Mouse (Mus musculus) frontal cortex, postnatal 14 days (tissue): Measurements from ENCODE around the gene Phf5a.

ENCODE experiments used
- DNase-seq, 2 experiments: peaks; one replicate each; pipeline ENCODE4 v3.0.0; 2022; ENCODE audit warnings: low spot score in 2 of 2

The Phf5a gene

DNA sequence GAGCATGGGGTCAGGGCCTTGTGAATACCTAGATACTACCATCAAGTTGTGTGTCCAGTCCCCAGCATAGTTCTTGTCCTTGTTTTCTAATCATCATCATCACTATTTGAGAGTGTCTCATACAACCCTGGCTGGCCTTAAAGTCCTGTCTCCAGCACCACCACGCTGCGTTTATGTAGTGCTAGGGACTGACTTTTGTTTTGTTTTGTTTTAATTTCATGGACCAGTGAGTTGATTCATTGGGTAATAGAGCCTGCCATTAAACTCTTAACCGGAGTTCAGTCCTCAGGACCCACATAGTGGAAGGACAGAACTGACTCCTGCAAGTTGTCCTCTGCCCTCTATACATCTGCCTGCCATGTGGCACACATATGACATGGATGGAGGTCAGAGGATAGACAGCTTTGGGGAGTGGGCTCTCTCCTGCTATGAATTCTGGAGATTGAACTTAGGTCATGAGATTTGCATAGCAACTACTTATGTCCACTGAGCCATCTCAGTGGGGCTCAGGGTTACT is 13.8 kb upstream of the Phf5a start:
- DNase-seq: no peak

DNA sequence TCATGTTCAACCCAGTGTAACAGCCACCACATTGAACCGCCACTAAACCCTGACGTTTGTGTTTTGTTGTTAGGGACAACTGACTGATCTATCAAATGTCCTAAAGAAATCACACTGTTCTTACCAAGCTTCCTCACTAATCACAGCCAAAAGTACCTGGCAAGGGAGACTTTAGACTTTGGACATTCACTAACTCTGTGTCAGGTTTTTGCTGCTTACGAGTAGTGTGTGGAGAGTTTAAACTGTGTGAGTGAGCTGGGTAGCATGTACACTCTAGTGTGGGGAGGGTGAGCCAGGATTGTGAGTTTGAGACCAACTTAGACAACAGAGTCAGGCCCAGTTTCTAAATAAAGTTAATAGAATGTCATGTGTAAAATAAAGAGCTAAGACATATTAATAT is 10.6 kb upstream of the Phf5a start:
- no peak for DNase-seq

DNA sequence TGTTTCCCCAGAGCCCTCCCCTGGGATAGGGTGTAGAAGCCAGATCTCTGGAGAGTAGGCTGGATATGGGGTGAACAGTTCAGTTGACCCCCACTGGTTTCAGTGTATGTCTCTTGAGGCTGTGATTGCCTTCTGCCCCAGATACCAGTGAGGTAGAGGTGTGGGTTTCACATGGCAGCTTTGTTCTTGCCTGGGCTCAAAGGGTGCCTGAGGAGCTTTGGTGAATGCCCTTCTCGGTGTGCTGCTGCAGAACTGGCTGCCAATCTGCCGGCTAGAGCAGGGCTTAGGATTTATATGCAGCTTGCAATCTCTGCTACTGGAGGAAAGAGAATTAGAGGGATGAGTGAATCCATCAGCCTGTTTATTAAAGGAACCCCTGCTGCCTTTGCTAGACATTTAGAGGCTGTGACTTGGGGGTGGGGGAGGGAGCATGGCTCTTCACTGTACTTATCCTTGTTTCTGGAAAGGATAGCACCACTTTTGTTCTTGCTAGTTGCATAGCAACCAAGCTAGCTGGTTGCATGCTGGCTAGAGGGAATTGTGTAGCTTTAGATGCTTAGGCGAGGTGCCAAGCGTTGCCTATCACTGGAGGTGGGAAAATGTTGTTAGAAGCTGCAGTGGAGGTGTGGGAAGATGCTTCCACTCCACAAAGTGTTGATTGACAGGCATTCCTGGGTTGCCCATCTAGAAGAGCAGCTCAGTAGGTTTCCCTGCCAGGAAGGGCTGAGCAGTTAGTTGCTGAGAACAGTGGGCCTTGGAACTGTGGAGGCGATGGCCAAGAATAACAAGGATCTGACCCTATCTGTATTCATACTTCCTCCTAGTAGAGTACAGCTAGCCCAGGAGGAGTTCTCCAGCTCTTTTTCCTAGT is 8.1 kb upstream of the Phf5a start:
- DNase-seq: peak; percentile 70 to 77

DNA sequence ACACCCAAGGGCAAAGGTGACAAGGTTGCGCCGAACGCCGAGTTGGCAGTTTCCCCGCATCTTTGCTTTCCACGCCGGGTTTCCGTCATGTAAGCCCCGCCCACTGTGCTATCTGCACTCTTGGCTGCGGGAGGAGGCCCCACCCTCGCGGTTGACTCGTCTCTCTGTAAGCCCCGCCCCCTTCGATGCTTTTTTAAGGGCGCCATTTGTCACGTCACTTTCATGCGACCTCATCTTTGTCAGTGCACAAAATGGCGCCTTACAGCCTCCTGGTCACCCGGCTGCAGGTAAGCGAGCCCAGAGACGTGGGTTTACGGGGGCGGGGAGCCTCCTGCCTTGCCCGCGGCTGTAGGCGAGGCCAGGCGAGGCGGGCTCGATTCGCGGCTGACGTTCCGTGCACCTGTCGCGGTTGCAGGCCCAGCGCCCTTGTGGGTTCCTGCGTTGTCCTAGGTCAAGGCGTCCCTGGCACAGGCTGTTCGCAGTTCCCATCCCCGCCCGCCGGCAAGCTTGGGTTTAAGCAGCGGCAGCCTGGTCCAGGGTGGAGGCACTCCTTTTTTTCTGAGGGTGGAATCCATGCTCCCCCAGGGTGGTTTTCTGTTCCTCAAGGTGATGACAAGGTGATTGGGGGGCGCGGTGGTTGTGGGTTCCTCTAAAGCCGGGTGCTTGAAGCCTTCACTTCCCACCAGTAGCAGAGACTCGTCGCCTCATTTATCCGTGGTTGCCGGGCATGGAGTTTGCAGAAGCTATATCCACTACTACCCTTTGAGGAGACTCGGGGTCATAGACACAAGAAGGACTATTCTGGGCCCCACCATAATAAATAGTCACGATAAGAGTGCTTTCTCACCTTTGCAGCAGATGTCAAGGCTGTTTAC is 788 bp upstream of the Phf5a start, which contains the start of gene Aco2:
Aco2 (plus strand) TSS at position 48 of the 875 bp plus-strand sequence.
- peak; percentile 99 to 100 for DNase-seq

DNA sequence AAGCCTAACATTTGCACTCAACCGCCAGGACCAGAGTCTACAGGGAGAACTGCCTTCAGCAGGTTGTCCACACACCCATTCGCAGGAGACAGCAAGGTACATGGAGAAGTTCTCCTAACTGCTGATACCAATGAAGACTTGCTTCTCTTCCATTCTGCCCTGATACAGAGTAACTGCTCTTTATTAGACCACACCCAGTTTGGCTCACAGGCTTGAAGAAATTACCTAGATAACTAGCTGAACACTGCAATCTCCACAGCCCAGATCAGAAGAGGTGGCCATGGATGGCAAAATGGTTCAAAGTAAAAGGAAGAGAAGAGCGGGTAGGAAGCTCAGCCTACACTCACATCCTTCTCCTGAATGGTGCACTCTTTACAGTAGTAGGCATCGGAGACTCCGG is 1.7 kb downstream of the Phf5a start:
- DNase-seq: no peak

DNA sequence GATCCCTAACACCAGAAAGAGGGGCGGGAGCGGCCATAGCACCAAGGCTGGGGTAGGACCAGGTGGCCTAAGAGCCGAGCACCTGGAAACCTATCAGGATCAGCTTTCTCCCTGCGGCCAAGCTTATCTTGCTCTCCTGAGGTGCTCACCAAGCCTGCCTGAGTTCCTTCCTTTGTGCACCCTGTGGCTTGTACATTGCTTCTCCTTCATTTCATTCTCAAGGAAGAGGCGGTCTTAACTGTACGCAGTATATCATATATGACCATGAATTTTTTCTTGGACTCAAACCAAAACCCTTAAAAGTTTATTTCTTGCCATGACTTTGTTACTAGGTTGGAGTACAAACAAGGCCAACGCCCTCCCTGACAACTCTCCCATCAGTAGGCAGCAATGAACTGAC is 7.5 kb downstream of the Phf5a start:
- no peak for DNase-seq

DNA sequence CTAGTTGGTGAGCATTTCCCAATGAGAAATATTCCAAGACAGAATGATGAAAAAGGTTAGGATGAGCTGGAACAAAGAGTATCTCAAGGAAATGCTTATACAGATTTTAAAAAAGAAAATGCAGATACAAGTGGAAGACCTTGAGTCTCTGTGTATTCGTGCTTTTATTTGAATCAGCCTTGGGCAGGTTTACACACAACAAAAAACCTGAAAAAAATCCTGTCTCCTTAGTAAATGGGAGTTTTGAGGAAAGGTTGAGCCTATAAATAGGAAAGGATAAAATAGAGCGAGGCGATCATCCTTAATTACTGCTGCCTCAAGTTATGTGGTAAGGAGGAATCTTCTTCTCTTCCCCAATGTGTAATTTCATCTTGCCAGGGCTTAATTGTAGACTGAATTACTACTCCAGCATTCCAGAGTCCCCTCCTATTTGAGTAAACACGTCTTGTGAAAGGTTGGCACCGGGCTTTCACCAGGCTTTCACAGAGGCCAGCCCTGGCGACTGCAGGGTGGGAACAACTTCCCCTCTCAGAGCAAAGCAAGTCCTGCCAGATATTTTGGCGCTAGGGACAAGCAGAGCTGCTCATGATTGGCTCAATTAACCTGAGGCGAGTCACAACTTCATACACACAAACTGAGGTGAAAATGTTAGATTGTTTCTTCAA is 11.1 kb downstream of the Phf5a start:
- DNase-seq: no peak

DNA sequence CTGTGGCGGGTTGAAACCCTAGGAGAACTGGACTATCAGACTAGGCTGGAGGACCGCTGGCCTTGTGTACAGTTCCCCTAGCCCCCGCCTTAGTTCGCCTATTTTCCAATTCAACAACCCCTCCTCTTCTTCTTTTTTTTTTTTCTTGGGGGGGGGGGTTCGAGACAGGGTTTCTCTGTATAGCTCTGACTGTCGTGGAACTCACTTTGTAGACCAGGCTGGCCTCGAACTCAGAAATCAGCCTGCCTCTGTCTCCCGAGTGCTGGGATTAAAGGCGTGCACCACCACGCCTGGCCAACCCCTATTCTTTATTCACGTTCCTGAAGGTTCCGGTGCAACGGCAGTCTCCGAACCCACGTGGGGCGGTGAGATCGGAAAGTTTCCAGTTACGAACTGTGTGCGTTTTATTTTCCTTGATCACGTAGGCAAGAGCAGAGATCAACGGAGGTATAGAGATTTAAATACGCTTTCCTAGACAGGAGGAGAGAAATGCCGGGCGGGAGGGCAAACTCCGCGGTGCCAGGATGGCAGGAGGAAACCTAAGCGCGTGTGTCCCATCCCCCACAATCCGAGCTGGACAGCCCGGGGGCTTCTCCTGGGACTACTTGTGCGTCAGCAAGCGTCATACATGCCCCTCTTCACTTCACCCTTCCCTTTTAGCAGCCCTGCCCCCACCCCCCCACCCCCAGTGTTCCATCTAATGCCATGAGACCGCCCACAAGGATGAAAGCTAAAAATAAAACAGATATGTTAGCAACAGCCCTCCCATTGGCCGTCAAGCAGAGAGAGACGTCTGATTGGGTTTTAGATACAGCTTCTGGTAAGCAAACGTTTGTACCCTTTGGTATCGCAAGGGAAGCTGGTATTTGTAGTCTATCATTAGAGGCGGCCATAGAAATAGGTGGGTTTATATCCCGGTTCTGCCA is 12.1 kb downstream of the Phf5a start:
- DNase-seq: peak; percentile 74 to 88

DNA sequence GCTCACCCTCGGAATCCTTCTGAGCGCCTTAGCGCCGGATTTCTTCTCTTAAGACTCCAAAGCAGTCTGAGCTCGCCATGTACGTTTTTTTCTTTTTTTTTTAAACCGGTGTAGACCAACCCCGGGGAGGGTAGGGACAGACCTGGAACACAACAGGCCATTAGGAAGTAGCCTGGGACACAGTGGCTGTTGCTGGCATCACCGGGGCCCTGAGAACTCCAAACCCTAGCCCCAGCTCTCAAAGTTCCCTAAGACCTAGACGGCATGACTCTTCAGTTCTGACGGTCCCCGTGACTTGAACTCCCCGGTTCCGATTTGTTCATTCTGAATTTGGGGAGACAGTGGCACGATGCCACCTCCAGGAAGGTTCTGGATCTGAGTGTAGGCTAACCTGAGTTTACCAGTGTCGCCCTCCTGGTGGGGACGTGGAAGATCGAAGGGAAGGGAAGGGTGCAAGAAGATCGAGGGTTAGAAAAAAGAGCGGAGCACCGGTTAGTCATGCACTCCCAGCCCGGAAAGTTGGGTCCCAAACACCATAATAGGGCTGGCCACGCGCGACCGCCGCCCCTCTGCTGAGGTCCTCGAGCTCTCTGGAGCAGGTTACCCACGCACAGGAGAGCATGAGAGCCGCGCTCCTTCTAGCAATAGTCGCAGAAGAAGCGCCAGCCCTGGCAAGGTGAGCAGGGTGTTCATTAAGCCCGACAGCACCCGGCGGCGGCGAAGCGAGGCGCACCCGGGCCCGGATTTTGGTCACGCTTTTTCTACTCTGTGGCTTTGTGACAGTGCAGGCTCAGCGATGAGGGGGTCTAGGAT is 13.0 kb downstream of the Phf5a start, which contains the start of gene Tob2:
Tob2 (minus strand) TSS at position 280 of the 813 bp plus-strand sequence.
- peak; percentile 62 to 72 for DNase-seq

DNA sequence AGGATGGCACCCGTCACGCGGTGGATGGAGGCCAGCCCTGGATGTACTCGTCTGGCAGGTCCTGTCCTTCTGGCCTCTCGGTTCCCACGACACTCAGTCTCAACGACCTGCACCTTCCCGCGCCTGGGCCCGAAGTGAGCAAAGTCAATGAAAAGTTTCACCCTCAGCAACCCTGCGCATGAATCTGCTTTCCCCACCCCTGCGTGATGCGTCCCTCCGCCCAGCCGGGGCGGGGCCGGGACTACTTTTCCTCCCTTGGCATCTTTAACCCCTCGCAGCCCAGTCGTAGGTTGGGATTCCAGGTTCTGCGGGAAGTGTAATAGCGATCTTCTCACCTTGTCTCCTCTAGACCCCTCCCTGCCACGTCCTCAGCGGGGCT is 13.6 kb downstream of the Phf5a start:
- peak; percentile 88 to 94 for DNase-seq

DNA sequence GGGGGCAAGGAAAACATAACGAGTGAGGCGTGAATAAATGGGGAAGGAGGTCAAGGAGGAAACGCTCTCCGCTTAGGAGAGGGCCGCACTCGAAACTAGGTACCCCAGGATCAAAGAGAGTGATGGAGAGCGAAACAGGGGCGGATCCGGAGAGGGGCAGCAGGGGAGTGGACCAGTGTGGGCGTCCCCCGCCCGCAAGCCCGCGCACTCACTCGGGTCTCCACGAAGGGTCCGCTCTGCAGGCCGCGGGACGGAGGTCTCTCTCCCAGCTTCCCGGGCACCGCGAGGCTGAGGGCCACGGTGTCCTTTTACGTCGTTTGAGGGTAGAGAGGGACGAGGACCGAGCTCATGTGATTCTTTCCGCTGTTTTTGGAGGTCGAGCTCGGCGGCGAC is 14.0 kb downstream of the Phf5a start:
- no peak for DNase-seq

DNA sequence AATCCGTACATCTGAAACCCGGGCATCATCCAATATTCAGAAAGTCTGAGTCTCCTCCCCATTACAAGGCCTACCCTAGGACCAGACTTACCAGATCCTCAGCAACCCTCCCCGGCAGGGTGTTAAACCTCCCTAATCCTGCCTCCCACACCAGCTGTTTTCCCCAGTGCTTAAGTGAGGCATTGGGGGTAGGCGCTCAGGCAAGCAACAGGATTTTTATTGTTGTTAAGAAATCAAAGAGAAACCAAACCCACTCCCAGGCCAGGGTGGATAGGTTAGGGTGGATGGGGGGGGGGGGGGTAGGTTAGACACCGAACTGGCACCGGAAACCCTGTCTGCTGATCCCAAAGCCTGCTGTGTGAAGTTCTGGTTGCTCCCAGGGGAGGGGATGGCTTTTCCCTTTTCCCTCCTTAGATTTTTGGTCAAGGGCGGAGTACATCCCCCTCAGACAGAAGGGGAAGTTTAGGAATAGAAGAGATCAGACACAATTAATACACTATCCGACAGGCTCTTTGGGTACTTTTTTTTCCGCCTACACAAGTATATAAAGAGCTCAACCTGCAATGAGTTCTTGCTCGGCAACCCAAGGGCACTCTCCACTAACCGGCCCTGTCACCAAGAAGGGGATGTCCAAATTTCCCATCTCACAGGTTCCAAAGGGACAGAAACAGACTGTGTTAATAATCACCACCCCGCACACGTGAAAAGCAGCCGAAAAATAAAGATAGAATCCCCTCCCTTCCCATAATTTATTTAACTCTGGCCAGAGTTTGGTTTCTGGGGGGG is 14.6 kb downstream of the Phf5a start:
- no peak for DNase-seq

DNA sequence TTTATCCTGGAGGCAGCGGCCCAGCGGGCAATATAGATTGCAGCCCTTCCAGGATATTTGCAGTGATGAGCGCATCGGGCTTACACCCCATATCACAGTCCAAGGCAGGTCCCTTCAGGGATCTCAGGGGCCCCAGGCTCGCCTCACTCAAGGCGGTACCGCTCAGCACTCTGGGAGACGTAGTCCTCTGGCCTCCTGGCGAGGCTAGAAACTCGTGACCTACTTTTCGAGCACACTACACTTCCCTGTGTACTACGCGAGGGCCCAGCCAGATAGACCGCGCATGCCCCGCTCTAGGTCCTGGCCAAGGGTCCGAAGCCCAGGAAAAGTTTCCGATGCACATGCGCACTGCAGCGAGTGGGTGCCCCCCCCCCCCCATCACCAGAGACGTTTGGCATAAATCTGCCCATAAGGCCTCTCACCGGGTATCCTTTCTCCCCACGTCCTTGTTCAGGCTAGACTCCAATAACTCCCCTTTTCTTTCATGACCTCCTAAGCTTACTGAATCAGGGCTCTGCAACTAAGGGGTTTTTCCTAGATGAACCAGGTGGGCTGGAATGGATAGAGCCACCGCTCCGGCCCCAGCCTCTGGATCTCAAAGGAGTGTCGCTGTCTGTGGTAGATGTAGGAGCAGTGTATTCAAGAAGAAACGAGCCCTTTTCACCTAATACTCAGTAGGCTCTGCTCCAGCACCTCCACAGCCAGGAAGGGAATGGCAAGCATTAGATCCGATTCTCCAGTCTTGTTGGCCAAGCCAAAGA is 15.5 kb downstream of the Phf5a start:
- DNase-seq: peak; percentile 76 to 78

DNA sequence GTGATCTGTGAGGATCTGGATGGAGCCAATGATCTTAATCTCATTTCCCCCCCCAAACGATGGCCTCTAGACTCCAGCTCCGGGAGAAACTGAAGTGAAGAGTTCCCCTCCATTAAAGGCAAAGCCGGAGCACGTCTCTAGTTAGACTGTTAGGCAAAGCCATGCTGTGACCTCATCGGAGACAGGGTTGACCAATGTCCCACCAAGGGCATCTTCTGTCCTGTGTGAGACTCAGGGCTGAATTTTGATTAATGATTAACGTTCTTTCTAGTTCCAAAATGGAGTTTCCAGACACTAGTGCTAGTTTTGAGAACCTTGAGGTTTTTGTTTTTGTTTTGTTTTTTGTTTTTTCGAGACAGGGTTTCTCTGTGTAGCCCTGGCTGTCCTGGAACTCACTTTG is 18.6 kb downstream of the Phf5a start:
- no peak for DNase-seq

DNA sequence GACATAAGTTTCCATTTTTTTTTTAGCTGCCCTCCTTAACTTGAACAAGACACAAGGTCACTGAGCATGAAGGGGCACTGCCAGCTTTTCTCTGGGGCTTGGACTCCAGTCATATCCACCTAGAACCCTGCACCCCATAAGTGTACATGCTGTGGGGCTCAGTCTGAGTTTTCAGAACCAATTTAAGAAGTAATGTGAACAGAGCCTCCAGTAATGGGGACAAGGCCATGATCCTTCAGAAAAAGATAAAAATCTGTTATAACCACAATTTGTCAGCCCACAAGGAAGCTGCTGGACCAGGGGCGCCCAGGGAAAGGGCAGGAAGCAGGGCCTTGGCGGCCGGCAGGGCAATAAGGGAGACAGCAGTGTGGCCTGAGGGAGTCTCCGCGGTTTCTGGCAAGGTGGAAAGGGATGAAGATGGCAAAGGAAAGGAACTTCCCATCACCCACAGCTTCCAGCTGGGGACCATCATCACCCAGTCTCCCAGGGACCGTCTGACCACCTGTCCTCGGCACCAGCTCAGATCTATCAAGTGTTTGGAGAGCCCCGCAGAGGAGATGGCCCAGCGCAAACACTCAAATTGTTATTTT is 19.2 kb downstream of the Phf5a start:
- no peak for DNase-seq

DNA sequence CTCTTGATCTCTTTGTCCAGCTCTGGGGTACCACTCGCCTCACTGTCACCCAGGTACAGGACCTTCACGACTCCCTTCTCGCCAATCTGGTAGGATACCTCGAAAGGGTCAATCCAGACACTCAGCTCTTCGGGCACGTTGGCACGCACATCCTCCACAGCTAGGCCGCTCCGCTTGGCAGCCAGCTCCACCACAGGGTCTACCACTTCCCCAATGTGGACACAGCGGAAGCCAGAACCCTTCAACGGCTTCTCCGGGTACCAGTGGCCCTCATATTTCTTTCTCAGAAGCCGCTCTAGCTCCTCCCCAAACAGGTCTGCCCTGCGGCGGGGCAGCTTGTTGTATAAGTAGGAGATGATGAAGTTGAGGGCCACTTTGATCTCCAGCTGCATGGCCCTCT is 20.3 kb downstream of the Phf5a start:
- no peak for DNase-seq

DNA sequence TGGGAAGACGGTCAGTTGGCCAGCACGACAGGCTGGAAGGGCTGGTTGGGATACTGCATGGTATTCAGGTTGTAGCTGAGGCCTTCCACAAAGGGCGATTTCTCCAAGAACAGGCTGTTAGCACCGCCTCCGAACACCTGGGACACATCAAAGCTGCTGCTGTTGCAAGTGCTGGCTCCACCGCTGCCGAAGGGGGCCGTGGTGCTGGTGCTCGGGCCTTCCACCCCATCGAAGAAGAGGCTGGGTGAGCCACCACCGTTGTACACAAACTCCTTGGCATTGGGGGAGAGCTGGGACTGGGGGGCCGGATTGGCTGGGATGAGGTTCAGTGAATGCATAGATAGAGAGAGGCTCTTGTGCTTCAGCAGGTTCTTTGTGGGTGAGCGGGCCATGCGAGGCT is 21.0 kb downstream of the Phf5a start:
- DNase-seq: no peak

DNA sequence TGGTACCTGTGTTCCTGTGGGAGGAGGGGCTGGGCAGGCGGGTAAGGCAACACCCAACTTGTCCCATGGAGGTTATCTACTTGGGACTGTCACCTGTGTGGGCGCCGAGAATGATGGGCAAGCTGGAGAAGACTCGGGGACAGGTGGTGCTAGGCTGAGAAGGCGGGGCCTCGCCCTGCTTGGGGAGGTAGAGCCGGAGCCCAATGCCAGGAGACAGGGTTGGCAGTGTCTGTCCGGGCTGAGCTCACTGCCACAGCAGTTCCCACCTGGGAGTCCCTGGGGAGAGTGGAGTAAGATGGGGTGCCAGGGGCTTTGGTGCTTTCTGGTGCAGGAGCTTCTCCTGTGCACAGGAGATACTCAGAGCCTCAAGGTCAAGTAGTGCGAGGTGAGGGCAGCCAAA is 22.6 kb downstream of the Phf5a start:
- DNase-seq: no peak
